Mouse (Mus musculus) lung, postnatal 25 days (tissue): ENCODE results near the gene Fam13c.

Experiments
- DNase-seq: peaks from one replicate; pipeline ENCODE4 v3.0.0; 2022; ENCODE audit warnings: low spot score

Gene Fam13c

GRCm38 (mm10) chr10:70458574-70459263 lies 18.4 kb downstream of the Fam13c start:
- DNase-seq = no peak

DNA sequence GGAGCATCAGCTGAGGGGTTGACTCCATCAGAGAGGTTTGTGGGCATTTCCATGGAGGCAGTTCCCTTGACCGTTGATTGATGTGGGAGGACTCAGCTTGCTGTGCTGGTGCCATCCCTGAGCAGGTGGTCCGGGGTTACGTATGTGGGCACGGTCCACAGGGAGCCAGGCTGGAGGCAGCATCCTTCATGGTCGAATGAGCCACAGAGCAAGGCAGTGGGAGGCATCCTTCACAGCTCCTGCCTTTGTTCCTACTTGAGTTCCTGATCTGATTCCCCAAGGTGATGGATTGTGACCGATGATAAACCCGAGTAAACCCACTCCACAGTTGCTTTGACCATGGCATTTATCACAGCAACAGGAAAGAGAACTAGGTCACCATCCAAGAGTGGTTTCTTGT lies 25.4 kb downstream of the Fam13c start:
- no peak for DNase-seq

DNA sequence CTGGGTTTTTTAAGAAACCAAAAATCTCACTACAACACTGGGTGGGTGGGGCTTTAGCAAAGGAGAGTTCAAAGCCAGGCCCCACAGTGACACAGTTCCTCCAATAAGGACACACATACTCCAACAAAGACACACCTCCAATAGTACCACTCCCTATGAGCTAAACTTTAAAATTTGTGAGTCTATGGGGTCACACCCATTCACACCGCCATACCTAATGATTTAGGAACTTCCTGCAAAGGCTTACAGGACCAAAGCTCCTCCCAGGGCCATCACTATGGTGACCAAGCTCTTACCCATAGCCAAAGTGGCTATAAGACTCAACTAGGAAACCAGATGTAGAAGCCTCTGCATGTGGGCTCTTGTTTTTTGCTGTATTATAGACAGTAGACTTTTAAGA lies 30.6 kb downstream of the Fam13c start:
- DNase-seq = no peak

GRCm38 (mm10) chr10:70477741-70478145 lies 37.5 kb downstream of the Fam13c start:
- DNase-seq = no peak

GRCm38 (mm10) chr10:70483736-70484135 lies 43.5 kb downstream of the Fam13c start:
- no peak for DNase-seq

GRCm38 (mm10) chr10:70484568-70485286 lies 44.4 kb downstream of the Fam13c start:
- no peak for DNase-seq

DNA sequence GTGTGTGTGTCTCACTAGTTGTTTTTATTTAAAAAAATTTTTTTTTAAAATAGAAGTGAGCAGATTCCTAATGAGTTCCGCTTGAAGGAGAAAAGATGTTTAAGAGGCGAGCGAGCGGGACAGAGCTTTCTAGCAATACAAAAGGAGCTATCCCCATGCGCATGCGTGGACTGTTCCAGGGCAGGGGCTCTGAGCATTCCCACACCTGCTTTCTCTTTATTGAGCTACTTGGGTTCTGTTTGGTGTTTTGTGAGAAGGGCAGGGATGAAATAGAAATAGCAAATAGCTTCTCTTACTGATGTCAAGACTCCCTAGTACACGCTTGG lies 45.0 kb downstream of the Fam13c start:
- DNase-seq = no peak

- DNase-seq = no peak
Measured at GRCm38 (mm10) chr10:70486651-70487050, 46.4 kb downstream of the Fam13c start.

DNA sequence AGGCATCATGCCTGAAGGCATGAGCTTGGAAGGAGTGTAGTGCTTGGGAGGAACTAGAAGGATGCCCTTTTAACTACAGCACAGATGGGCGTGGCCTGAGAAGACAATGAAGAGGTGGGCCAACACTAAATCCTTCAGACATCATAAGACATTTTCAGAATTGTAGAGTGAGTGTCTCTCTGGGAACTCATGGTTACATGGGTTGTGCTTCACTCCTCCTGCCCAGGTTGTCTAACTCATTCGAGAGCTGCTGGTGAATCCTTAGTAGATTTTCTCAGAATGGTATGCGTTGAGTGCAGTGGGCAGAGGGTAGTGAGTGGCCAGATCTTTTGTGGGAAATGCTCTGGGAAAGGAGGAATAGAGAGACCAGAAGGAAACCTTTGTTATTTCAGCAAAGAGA lies 53.6 kb downstream of the Fam13c start:
- DNase-seq = no peak

- peak; percentile 18 for DNase-seq
Measured at GRCm38 (mm10) chr10:70494441-70494840, 54.2 kb downstream of the Fam13c start.

DNA sequence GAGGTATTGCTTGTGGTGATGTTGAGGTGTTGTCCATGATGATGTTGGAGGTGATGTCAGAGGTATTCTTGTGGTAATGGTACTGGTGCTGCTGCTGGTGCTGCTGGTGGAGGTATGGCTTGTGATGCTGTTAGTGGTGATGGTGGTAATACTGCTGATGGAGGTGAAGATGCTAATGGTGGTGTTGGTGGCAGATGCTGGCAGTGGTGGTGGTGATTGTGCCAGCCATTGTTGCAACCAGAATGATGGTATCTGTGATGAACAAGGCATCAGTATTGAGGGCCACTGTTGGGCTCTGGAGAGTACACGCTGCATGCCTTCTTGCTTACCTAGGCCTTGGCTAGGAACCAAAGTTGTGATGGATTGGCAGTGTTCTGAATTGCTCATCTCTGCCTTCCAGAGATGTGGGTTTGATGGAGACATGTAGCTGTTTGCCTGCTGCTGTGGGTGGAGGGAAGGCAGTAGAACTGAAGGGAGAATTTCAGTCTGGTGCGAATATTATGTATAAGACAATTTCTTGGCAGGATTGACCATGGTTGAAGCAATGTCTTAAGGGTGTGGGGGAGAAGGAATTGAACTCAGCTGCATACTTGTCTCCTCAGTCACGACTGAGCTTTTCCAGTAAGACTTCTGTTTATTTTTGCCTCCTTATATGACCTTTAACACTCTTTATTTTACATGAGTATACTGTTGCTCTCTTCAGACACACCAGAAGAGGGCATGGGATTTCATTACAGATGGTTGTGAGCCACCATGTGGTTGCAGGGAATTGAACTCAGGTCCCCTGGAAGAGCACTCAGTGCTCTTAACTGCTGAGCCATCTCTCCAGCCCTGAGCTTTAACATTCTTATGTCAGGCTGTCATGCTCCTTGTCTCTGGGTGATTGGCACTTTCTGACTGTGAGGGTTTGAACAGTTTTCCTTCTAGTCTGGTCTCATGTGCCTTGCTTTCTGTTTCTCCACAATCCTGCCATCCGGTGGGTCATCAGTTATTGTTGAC lies 55.1 kb downstream of the Fam13c start:
- DNase-seq = peak; percentile 18

DNA sequence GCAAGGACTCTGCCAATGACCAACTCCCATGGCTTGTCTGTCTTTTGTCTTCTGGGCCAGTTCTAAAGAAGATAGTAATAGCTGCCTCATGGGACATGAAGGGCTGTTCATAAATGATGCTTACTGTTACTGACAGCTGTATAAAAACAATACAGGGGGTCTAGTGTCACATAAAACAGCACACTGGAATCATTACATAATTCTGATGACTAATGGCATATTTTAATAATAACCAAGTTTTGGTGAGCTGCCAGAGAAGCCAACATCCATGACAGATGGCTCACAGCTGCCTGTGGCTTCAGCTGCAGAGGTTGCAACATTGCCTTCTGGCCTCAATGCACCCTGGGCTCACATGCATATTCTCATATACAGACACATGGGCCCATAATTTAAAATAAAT lies 56.7 kb downstream of the Fam13c start:
- peak; percentile 59 for DNase-seq

DNA sequence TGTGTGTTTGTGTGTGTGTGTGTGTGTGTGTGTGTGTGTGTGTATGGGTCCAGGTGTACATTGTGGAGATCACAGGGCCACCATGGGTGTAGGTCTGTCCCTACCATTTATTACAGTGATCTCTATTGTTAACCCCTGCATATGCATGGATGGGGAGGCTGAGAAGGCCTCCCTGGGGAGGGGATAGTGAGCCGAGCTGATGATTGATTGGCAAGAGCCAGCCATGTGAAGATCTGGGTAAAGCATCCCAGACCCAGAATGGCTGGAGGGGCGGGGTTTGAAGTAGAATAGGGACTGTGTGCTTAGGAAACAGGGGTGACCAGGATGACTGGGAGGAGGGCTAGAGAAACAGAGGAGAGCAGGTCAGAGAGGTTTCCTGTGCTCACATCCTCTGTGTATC lies 58.0 kb downstream of the Fam13c start:
- DNase-seq = no peak

DNA sequence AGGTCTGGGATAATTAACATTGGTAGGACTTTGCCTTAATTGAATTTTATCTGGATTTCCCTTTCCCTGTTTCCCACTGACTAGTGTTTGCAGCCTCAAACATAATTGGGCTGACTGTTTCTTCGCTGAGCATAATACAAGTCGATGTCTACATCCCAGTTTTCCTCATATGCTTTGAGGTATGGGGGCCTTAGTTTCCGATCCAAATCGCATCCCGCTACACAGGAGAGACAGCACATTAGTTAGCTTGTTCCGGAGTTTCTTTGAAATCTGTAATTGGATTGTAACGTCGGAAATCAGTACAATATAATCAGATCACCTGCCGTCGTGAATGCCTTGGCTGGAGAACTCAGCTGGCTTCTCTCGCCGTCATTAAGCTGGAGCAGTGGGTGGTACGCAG lies 59.0 kb downstream of the Fam13c start:
- DNase-seq = no peak

- no peak for DNase-seq
Measured at GRCm38 (mm10) chr10:70504871-70505270, 64.6 kb downstream of the Fam13c start.

GRCm38 (mm10) chr10:70505395-70505794 lies 65.1 kb downstream of the Fam13c start:
- DNase-seq = no peak

DNA sequence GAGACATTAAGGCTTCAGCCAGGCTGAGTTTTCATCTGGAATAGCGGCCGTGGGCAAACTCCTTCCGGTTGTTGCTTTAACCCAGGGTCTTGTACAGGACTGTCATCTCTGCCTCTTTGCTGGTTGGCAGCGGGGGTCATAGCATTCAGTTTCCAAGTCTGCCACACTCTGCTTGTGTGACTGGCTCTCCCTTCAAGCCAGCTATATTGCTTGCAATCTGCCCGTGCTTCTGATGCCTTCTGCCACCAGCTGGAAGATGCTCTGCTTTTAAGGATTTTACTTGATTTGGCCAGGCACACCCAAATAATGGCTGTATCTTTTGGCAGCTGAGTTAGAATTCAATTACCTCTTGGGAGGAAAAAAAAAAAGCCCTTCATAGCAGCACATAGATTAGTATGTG lies 65.6 kb downstream of the Fam13c start:
- no peak for DNase-seq

DNA sequence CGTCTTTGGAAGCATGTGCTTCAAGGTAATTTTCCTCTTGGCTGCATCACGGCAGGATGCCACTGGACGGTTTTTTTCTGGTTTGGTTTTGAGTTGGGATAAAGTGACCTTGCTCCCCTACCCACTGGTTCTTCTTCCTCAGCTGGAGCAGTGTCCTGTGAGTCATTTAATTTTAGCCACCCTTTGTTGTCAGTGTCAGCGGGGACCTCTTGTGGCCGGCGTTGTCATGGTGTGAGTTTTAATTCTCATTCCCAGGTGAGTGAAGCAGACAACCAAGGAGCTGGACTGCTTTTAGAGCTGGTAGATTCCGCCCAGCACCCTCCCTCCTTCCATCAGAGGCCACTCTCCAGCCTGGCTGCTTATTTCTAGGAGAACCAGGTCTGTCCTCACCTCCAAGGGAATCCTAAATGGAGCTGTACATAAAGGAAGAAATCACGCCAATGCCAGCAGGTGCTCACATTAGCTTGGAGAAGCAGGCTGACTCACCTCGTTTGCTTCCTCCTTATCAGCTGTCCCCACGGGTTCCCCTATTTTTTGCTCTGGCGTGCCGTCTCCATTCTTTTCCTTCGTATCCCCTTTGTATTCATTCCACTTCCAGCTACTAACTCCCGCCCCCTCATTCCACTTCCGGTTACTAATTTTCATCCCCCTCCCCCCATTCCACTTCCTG lies 66.4 kb downstream of the Fam13c start:
- no peak for DNase-seq

GRCm38 (mm10) chr10:70507880-70508279 lies 67.6 kb downstream of the Fam13c start:
- no peak for DNase-seq

DNA sequence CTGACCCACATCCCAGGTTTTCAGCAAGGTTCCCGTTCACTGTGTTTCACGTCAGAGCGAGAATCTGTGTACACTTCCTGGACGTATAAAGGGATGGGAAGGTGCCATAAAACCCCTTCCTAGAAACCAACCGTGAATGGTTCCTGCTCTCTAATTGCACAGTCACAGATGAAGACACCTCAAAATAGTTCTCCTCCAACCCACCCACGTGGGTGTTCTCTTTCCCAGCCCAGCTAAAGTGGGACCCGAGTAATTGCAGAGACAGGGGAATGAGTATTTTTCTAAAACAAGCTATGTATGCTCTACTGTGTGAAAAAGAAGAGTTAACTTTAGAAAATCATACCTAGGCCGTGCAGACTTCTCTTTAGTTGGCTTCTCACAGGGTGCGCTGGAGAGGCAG lies 74.6 kb downstream of the Fam13c start:
- no peak for DNase-seq

DNA sequence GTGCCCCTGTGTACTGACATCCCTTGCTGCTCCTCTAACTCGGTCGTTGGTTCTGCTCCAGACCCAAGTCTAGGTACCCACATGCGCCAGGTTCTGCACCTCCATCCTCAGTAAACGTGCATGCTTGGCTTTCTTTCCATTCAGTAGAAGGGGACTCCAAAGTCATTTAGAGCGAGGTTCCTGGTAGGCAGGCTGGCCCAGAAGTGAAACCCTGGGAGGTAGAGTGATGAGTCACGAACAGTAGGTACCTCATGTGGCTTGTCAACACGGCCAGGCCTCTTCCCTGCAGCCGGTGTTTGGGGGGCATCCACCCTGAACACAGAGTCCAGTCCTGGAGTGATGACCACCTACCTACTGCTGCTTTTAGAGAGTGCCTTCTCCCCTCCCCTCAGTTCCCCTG lies 76.4 kb downstream of the Fam13c start:
- no peak for DNase-seq

- no peak for DNase-seq
Measured at GRCm38 (mm10) chr10:70519640-70520099, 79.4 kb downstream of the Fam13c start.
